Comparison of ENCODE assay signal across 22 mouse cellular contexts in the genomic region with DNA sequence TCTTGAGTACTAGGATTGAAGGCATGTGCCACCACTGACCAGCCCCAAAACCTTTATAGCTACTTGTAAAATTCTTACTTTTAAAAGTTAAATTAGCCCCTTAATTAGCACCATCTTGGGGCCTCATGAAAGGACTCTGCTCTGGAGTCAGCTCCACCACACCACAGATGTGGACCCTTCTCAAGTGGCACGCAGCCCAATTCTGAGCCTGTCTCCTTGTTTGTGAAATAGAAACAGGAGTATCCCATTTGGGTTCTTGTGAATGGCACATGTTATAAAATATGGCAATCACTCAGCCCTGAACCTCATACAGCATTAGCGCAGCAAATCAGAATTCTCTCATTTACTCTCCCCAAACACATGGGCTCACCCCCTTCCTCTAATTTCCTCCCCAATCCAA. TPM values are rescaled to one million over a fixed set of nuclear protein-coding genes. Genes with fewer than 3 reads are reported as not detected.
DNase-seq lines count a peak whose midpoint lies in the region; ATAC-seq and TF ChIP-seq lines count a peak whose summit lies in the region.
"Had no signal": no experiment of that assay in that cellular context is flagged by ENCODE, and none has a peak within 500 bp of the region (broad histone marks: within the 10 kb centered on the region; RNA-seq: fewer than 3 reads in every experiment).

No protein-coding gene starts in this region.

- H3K27me3 ChIP-seq in heart, embryonic 10.5 days (ENCODE audit: insufficient read depth, poor library complexity, severe bottlenecking), result no peaks in the 10 kb centered on the region
- no peaks in the 10 kb centered on the region for H3K27me3 ChIP-seq in midbrain, embryonic 11.5 days (ENCODE audit: control insufficient read depth, insufficient read depth, low read length)
- H3K27me3 ChIP-seq in midbrain, postnatal 0 days (ENCODE audit: insufficient read depth, low read length), result no peaks in the 10 kb centered on the region
- H3K27me3 ChIP-seq: CH12.LX, Patski had no signal

- H3K36me3 ChIP-seq in heart, embryonic 10.5 days, result peaks cover 100% of the 10 kb centered on the region
- peaks cover 42% of the 10 kb centered on the region for H3K36me3 ChIP-seq in midbrain, embryonic 11.5 days (ENCODE audit: control insufficient read depth, insufficient read depth, low read length)
- H3K36me3 ChIP-seq in midbrain, postnatal 0 days (ENCODE audit: insufficient read depth, low read length), result peaks cover 60% of the 10 kb centered on the region

- 99% methylated on average over 2 of the region's 2 CpGs for WGBS in heart, embryonic 10.5 days
- WGBS in midbrain, embryonic 11.5 days, result 99% methylated on average over 2 of the region's 2 CpGs
- WGBS in midbrain, postnatal 0 days, result 93% methylated on average over 2 of the region's 2 CpGs

- no peaks in the 10 kb centered on the region for H3K9me3 ChIP-seq in heart, embryonic 10.5 days
- H3K9me3 ChIP-seq in midbrain, embryonic 11.5 days (ENCODE audit: control insufficient read depth, low read length), result no peaks in the 10 kb centered on the region
- no peaks in the 10 kb centered on the region for H3K9me3 ChIP-seq in midbrain, postnatal 0 days (ENCODE audit: low read length)
- H3K9me3 ChIP-seq: G1E had no signal

- no peaks in the 10 kb centered on the region for H3K4me1 ChIP-seq in heart, embryonic 10.5 days
- no peaks in the 10 kb centered on the region for H3K4me1 ChIP-seq in midbrain, embryonic 11.5 days (ENCODE audit: control insufficient read depth, insufficient read depth, low read length)
- no peaks in the 10 kb centered on the region for H3K4me1 ChIP-seq in midbrain, postnatal 0 days (ENCODE audit: insufficient read depth, low read length)

- ATAC-seq in midbrain, embryonic 11.5 days (ENCODE audit: low FRiP score), result no peak
- no peak for ATAC-seq in midbrain, postnatal 0 days (ENCODE audit: low FRiP score)
- ATAC-seq in inflammation-experienced regulatory T-cells, adult 6 months, result no peak
- ATAC-seq: activated CD4-positive, CD25-positive, alpha-beta regulatory T cell, adult 4 months; CD4-positive, CD25-positive, alpha-beta regulatory T cell, adult 4 months; Patski had no signal

- H3K9ac ChIP-seq in midbrain, embryonic 11.5 days (ENCODE audit: low read length), result no peak overlapping the region
- H3K9ac ChIP-seq in midbrain, postnatal 0 days (replicated peaks; ENCODE audit: low read length, poor library complexity, severe bottlenecking), result no peak overlapping the region

- DNase-seq in heart, embryonic 10.5 days (ENCODE audit: low spot score), result peak; percentile 58
- DNase-seq in heart, postnatal 14 days, result no peak
- DNase-seq in midbrain, embryonic 11.5 days (ENCODE audit: low spot score, missing footprints), result peak; percentile 79
- no peak for DNase-seq in midbrain, postnatal 0 days (ENCODE audit: low spot score)
- DNase-seq in induced T-regulatory cell, adult 2 months (ENCODE audit: low read depth), result peak; percentile 14
- DNase-seq: adrenal gland, adult 2 months; adrenal gland, adult 8-10 months; adrenal gland, postnatal 10 days; adrenal gland, postnatal 14 days; adrenal gland, postnatal 25 days; adrenal gland, postnatal 36 days; B cell, adult 2 months; cerebellum, adult 11 months; cerebellum, adult 11-12 months; cerebellum, adult 18-20 months had no signal

- no peak overlapping the region for H3K4me2 ChIP-seq in midbrain, embryonic 11.5 days
- H3K4me2 ChIP-seq in midbrain, postnatal 0 days (ENCODE audit: low read depth, low read length, poor library complexity, severe bottlenecking), result no peak overlapping the region

- no peak for TF ChIP-seq CTCF in midbrain, postnatal 0 days (IDR thresholded peaks at IDR 0.05)

- H3K27ac ChIP-seq in heart, embryonic 10.5 days, result no peak overlapping the region
- H3K27ac ChIP-seq in midbrain, embryonic 11.5 days (ENCODE audit: low read depth, low read length), result no peak overlapping the region
- H3K27ac ChIP-seq in midbrain, postnatal 0 days (ENCODE audit: low read depth, low read length), result no peak overlapping the region

- H3K4me3 ChIP-seq in heart, embryonic 10.5 days, result no peak overlapping the region
- H3K4me3 ChIP-seq in midbrain, embryonic 11.5 days (ENCODE audit: low read depth, low read length), result no peak overlapping the region
- H3K4me3 ChIP-seq in midbrain, postnatal 0 days (ENCODE audit: low read depth, low read length), result no peak overlapping the region

- intact Hi-C loops in heart, postnatal 14 days (cut with DNase I), result no loop called here

RNA-seq across cellular contexts. Expression of gene Fus, which starts 11.6 kb away (rescaled TPM):
- polyA plus RNA-seq in heart, embryonic 10.5 days (2016; fragmentation: Nextera tagmentation; extraction: Ambion mirVana), result 280 and 362 TPM in 2 replicates
- 100 to 1,000 TPM; 169 to 184 TPM for total RNA-seq in heart, postnatal 14 days (2021)
- polyA plus RNA-seq in midbrain, embryonic 11.5 days (2014; fragmentation: Nextera tagmentation; extraction: Ambion mirVana), result 51.6 and 54.4 TPM in 2 replicates
- total RNA-seq in midbrain, postnatal 0 days (2014; rRNA removed), result 29.3 and 41.9 TPM in 2 replicates
- polyA plus RNA-seq in midbrain, postnatal 0 days (2015; fragmentation: Nextera tagmentation; extraction: Ambion mirVana), result 207 and 244 TPM in 2 replicates
- polyA plus RNA-seq in inflammation-experienced regulatory T-cells, adult 6 months (2017; shearing (Covaris generic)), result 10 to 100 TPM; 42.5 to 56.3 (median 52.6) TPM

RNA-seq across cellular contexts. Expression of gene Pycard, which starts 14.8 kb away (rescaled TPM):
- polyA plus RNA-seq in heart, embryonic 10.5 days (2016; fragmentation: Nextera tagmentation; extraction: Ambion mirVana), result 27.8 and 35.5 TPM in 2 replicates
- 10 to 100 TPM in 1 of 2 experiments, 1 to 10 TPM in 1; 5.6 to 13.6 TPM for total RNA-seq in heart, postnatal 14 days (2021)
- 5.5 and 6.7 TPM in 2 replicates for polyA plus RNA-seq in midbrain, embryonic 11.5 days (2014; fragmentation: Nextera tagmentation; extraction: Ambion mirVana)
- 4.3 and 6.6 TPM in 2 replicates for total RNA-seq in midbrain, postnatal 0 days (2014; rRNA removed)
- 7.8 and 10.8 TPM in 2 replicates for polyA plus RNA-seq in midbrain, postnatal 0 days (2015; fragmentation: Nextera tagmentation; extraction: Ambion mirVana)
- polyA plus RNA-seq in inflammation-experienced regulatory T-cells, adult 6 months (2017; shearing (Covaris generic)), result 100 to 1,000 TPM; 229 to 406 (median 231) TPM

RNA-seq across cellular contexts. Expression of gene Trim72, which starts 24.9 kb away (rescaled TPM):
- polyA plus RNA-seq in heart, embryonic 10.5 days (2016; fragmentation: Nextera tagmentation; extraction: Ambion mirVana), result 0.40 and 1.2 TPM in 2 replicates
- total RNA-seq in heart, postnatal 14 days (2021), result 100 to 1,000 TPM; 209 to 217 TPM
- 0.07 TPM in 1 of 2 replicates, not detected in the other for polyA plus RNA-seq in midbrain, embryonic 11.5 days (2014; fragmentation: Nextera tagmentation; extraction: Ambion mirVana)
- 0.19 and 0.77 TPM in 2 replicates for total RNA-seq in midbrain, postnatal 0 days (2014; rRNA removed)
- not detected in 2 replicates for polyA plus RNA-seq in midbrain, postnatal 0 days (2015; fragmentation: Nextera tagmentation; extraction: Ambion mirVana)
- polyA plus RNA-seq in inflammation-experienced regulatory T-cells, adult 6 months (2017; shearing (Covaris generic)), result not detected
- total RNA-seq: adrenal gland, postnatal 14 days had no signal
- polyA plus RNA-seq: CD4-positive, CD25-positive, alpha-beta regulatory T cell, adult 4 months had no signal

RNA-seq across cellular contexts. Expression of gene Prss36, which starts 32.3 kb away (rescaled TPM):
- 10.9 and 13.0 TPM in 2 replicates for polyA plus RNA-seq in heart, embryonic 10.5 days (2016; fragmentation: Nextera tagmentation; extraction: Ambion mirVana)
- 1 to 10 TPM; 6.4 to 6.7 TPM for total RNA-seq in heart, postnatal 14 days (2021)
- polyA plus RNA-seq in midbrain, embryonic 11.5 days (2014; fragmentation: Nextera tagmentation; extraction: Ambion mirVana), result 9.4 and 9.6 TPM in 2 replicates
- total RNA-seq in midbrain, postnatal 0 days (2014; rRNA removed), result 6.1 and 20.1 TPM in 2 replicates
- 13.3 and 15.5 TPM in 2 replicates for polyA plus RNA-seq in midbrain, postnatal 0 days (2015; fragmentation: Nextera tagmentation; extraction: Ambion mirVana)
- polyA plus RNA-seq in inflammation-experienced regulatory T-cells, adult 6 months (2017; shearing (Covaris generic)), result 1 to 10 TPM; 1.5 to 3.7 (median 3.0) TPM

RNA-seq across cellular contexts. Expression of gene Prss8, which starts 49.0 kb away (rescaled TPM):
- 2.3 and 8.9 TPM in 2 replicates for polyA plus RNA-seq in heart, embryonic 10.5 days (2016; fragmentation: Nextera tagmentation; extraction: Ambion mirVana)
- total RNA-seq in heart, postnatal 14 days (2021), result under 1 TPM in 1 of 2 experiments, not detected in 1; 0.24 TPM
- polyA plus RNA-seq in midbrain, embryonic 11.5 days (2014; fragmentation: Nextera tagmentation; extraction: Ambion mirVana), result 0.78 and 0.86 TPM in 2 replicates
- 0.90 and 2.7 TPM in 2 replicates for total RNA-seq in midbrain, postnatal 0 days (2014; rRNA removed)
- 0.37 and 0.69 TPM in 2 replicates for polyA plus RNA-seq in midbrain, postnatal 0 days (2015; fragmentation: Nextera tagmentation; extraction: Ambion mirVana)
- polyA plus RNA-seq in inflammation-experienced regulatory T-cells, adult 6 months (2017; shearing (Covaris generic)), result not detected
- total RNA-seq: adrenal gland, postnatal 36 days had no signal
- polyA plus RNA-seq: activated CD4-positive, CD25-positive, alpha-beta regulatory T cell, adult 4 months; C2C12; CD4-positive, CD25-positive, alpha-beta regulatory T cell, adult 4 months; G1E had no signal

Comparison
In these comparisons a context has a peak if more than half of its experiments do, and no peak if none do; other contexts are left out.
1. DNase-seq: peak in heart, embryonic 10.5 days (single experiment), midbrain, embryonic 11.5 days (single experiment) and induced T-regulatory cell, adult 2 months (single experiment); none in heart, postnatal 14 days (0 of 2) and midbrain, postnatal 0 days (single experiment).